Mouse (Mus musculus) CH12.LX (cell line): ENCODE measurements around the gene Fgfr2. TPM values are rescaled to one million over a fixed set of nuclear protein-coding genes. Genes with fewer than 3 reads are reported as not detected.

ENCODE experiments used
- DNase-seq: peaks from one replicate; pipeline ENCODE4 v3.0.0-alpha.2; 2013; ENCODE audit errors: extremely low read depth
- H3K27ac ChIP-seq: 2 replicates; pipeline ENCODE4 v1.5.1; 2012; ENCODE audit warnings: low read depth, mild to moderate bottlenecking, control low read depth, moderate library complexity; ENCODE audit not compliant: insufficient read depth
- H3K27me3 ChIP-seq: replicated peaks from 2 replicates; pipeline ENCODE3; 2012; ENCODE audit warnings: inconsistent platforms
- H3K36me3 ChIP-seq, 2 experiments: replicated peaks in 1 of 2; 2 replicates each; pipeline versions ENCODE3 to v1.6.1; 2012; ENCODE audit warnings: inconsistent platforms in 1 of 2, low read length in 1 of 2, mild to moderate bottlenecking in 1 of 2, mixed read lengths in 1 of 2, moderate library complexity in 1 of 2; ENCODE audit not compliant: control insufficient read depth in 1 of 2, insufficient read depth in 1 of 2
- H3K4me1 ChIP-seq, 2 experiments: 2 replicates each; pipeline ENCODE4 v1.6.1; 2012; ENCODE audit warnings: inconsistent platforms in 1 of 2, moderate library complexity in 1 of 2; ENCODE audit not compliant: insufficient read depth in 2 of 2, control insufficient read depth in 1 of 2
- H3K4me2 ChIP-seq: 2 replicates; pipeline ENCODE4 v1.6.1; 2012; ENCODE audit warnings: low read depth, mild to moderate bottlenecking, control low read depth; ENCODE audit not compliant: poor library complexity, insufficient read depth, severe bottlenecking
- H3K4me3 ChIP-seq, 3 experiments: fragments of 150-350 bp in 1 of 3; sonication (generic) in 1 of 3; replicated peaks in 1 of 3; 2 replicates each; pipeline versions ENCODE3 to v1.5.1; 2011 to 2012; ENCODE audit warnings: low read depth in 2 of 3, low read length in 2 of 3, mild to moderate bottlenecking in 2 of 3, moderate library complexity in 2 of 3, control low read depth in 1 of 3, improper control_type of control experiment in 1 of 3, inconsistent platforms in 1 of 3, mixed read lengths in 1 of 3; ENCODE audit not compliant: poor library complexity in 1 of 3
- H3K79me2 ChIP-seq: replicated peaks from 2 replicates; pipeline ENCODE4 v1.6.1; 2012; ENCODE audit warnings: mild to moderate bottlenecking, moderate library complexity; ENCODE audit not compliant: control insufficient read depth, poor library complexity, insufficient read depth, severe bottlenecking; ENCODE audit errors: extremely low read depth
- H3K9ac ChIP-seq: 2 replicates; pipeline ENCODE4 v1.6.1; 2012; ENCODE audit warnings: low read depth, mild to moderate bottlenecking, control low read depth, moderate library complexity; ENCODE audit not compliant: insufficient read depth
- H3K9me3 ChIP-seq: replicated peaks from 2 replicates; pipeline ENCODE3; 2012; ENCODE audit warnings: low read length, inconsistent platforms, mixed read lengths
- BHLHE40 ChIP-seq: IDR thresholded peaks from 2 replicates; pipeline ENCODE4 v1.6.1; 2011; ENCODE audit warnings: mild to moderate bottlenecking, low read depth, low read length, improper control_type of control experiment
- E2F4 ChIP-seq: IDR thresholded peaks from 2 replicates; pipeline ENCODE4 v1.6.1; 2011; ENCODE audit warnings: low read depth, low read length, improper control_type of control experiment; ENCODE audit not compliant: insufficient replicate concordance
- ELF1 ChIP-seq: IDR thresholded peaks from 2 replicates; pipeline ENCODE4 v1.6.1; 2014; ENCODE audit warnings: low read depth, mild to moderate bottlenecking, inconsistent platforms, low read length, improper control_type of control experiment
- ETS1 ChIP-seq: conservative IDR thresholded peaks from 2 replicates; pipeline ENCODE4 v1.6.1; 2012; ENCODE audit warnings: low read depth, mild to moderate bottlenecking, inconsistent platforms, low read length, improper control_type of control experiment, moderate library complexity
- HCFC1 ChIP-seq: IDR thresholded peaks from 2 replicates; pipeline ENCODE4 v1.6.1; 2012; ENCODE audit warnings: low read depth, mild to moderate bottlenecking, inconsistent platforms, low read length, improper control_type of control experiment
- IRF4 ChIP-seq: IDR thresholded peaks from 2 replicates; pipeline ENCODE4 v1.6.1; 2014; ENCODE audit warnings: low read depth, mild to moderate bottlenecking, inconsistent platforms, low read length, improper control_type of control experiment
- MAFK ChIP-seq: IDR thresholded peaks from 2 replicates; pipeline ENCODE4 v1.6.1; 2011; ENCODE audit warnings: low read length, improper control_type of control experiment; ENCODE audit not compliant: insufficient replicate concordance
- MAZ ChIP-seq: IDR thresholded peaks from 2 replicates; pipeline ENCODE4 v1.6.1; 2012; ENCODE audit warnings: low read depth, mild to moderate bottlenecking, inconsistent platforms, low read length, improper control_type of control experiment, moderate library complexity
- MEF2A ChIP-seq: IDR thresholded peaks from 2 replicates; pipeline ENCODE4 v1.6.1; 2014; ENCODE audit warnings: low read depth, mild to moderate bottlenecking, inconsistent platforms, low read length, improper control_type of control experiment, borderline replicate concordance
- MYC ChIP-seq: IDR thresholded peaks from 2 replicates; pipeline ENCODE4 v1.6.1; 2011; ENCODE audit warnings: low read depth, mild to moderate bottlenecking, improper control_type of control experiment, low read length
- NELFE ChIP-seq: IDR thresholded peaks from 2 replicates; pipeline ENCODE4 v1.6.1; 2011; ENCODE audit warnings: low read depth, low read length, improper control_type of control experiment
- NRF1 ChIP-seq: IDR thresholded peaks from 2 replicates; pipeline ENCODE4 v1.6.1; 2014; ENCODE audit warnings: low read depth, mild to moderate bottlenecking, inconsistent platforms, low read length, improper control_type of control experiment, moderate library complexity
- POLR2AphosphoS2 ChIP-seq: IDR thresholded peaks from 2 replicates; pipeline ENCODE4 v1.6.1; 2011; ENCODE audit warnings: low read depth, low read length, improper control_type of control experiment
- RAD21 ChIP-seq: IDR thresholded peaks from 2 replicates; pipeline ENCODE4 v1.6.1; 2011; ENCODE audit warnings: low read depth, mild to moderate bottlenecking, low read length, improper control_type of control experiment, moderate library complexity
- RCOR1 ChIP-seq: conservative IDR thresholded peaks from 2 replicates; pipeline ENCODE4 v1.6.1; 2012; ENCODE audit warnings: low read depth, mild to moderate bottlenecking, inconsistent platforms, low read length, improper control_type of control experiment
- SIN3A ChIP-seq: IDR thresholded peaks from 2 replicates; pipeline ENCODE4 v1.6.1; 2012; ENCODE audit warnings: low read length, improper control_type of control experiment, inconsistent platforms
- SMC3 ChIP-seq: IDR thresholded peaks from 2 replicates; pipeline ENCODE4 v1.6.1; 2011; ENCODE audit warnings: low read depth, low read length, improper control_type of control experiment
- TBP ChIP-seq: conservative IDR thresholded peaks from 2 replicates; pipeline ENCODE4 v1.6.1; 2011; ENCODE audit warnings: low read depth, low read length, improper control_type of control experiment
- TCF12 ChIP-seq: IDR thresholded peaks from 2 replicates; pipeline ENCODE4 v1.6.1; 2014; ENCODE audit warnings: low read depth, mild to moderate bottlenecking, inconsistent platforms, low read length, improper control_type of control experiment
- ZKSCAN1 ChIP-seq: IDR thresholded peaks from 2 replicates; pipeline ENCODE4 v1.6.1; 2012; ENCODE audit warnings: low read depth, inconsistent platforms, low read length, improper control_type of control experiment, borderline replicate concordance
- ZMIZ1 ChIP-seq: IDR thresholded peaks from 2 replicates; pipeline ENCODE4 v1.6.1; 2012; ENCODE audit warnings: low read depth, mild to moderate bottlenecking, inconsistent platforms, low read length, improper control_type of control experiment
- dilution Hi-C: fragments of 300-500 bp; cut with MboI; formaldehyde crosslinking; loops from 2 replicates; pipeline ENCODE4 v1.14.3; 2020; ENCODE audit warnings: low sequenced_read_pairs; ENCODE audit not compliant: extremely low pct_unique_long_range_greater_than_20kb, extremely low pct_ligation_motif_present
- in situ Hi-C: fragments of 300-500 bp; cut with MboI; formaldehyde crosslinking; loops from 3 replicates; pipeline ENCODE4 v1.14.3; 2019; ENCODE audit warnings: low sequenced_read_pairs, low pct_ligation_motif_present, low pct_unique_long_range_greater_than_20kb, mixed read lengths
- polyA plus RNA-seq: library from polyadenylated mRNA; unstranded; fragments of >175 nt; gene quantifications from 2 replicates; pipeline ENCODE4 v1.2.1, GENCODE M21; 2012; ENCODE audit warnings: low read depth; ENCODE audit not compliant: insufficient read length
- total RNA-seq, 2 experiments: library from RNA; depleted of rRNA; stranded (reverse); fragments of 300-350 nt in 1 of 2; fragments of >200 nt in 1 of 2; gene quantifications; 2 replicates each; pipeline ENCODE4 v1.2.3; 2012 to 2014

Gene Fgfr2
- total and polyA plus RNA-seq, 3 experiments: not detected

DNA sequence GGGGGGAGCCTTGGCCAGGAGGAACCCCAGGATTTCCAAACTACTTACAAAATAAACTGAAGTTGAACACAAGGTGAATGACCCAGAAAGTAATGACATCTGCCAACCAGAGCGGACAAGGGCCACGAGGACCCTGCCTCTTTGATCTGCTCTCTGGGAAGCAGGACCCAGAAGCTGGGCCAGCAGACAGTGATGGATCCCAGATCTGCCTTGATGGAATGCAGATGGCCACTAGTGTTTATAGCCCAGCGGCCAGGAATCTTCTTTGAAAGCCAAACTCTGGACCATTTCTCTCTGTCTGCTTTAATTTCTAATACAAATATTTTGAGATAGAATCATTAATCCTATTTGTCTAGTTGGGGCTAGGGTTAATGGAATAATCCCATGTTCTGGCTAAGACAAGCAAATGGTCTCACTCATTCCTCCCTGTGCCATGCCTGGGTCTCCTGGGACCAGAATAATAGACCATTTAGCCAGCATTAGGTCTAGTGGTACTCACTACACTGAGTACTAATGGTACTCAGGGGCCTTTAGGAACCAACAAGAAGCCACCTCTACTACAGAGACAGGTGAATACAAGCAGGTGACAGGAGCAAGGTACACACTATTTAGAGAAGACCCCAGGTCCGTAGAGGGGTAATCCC, 674.5 kb downstream of the Fgfr2 start:
- H3K36me3 ChIP-seq: no peaks in the 10 kb centered on the region
- no peak overlapping the region for H3K4me2 ChIP-seq
- no peaks in the 10 kb centered on the region for H3K4me1 ChIP-seq
- peaks cover 78% of the 10 kb centered on the region for H3K27me3 ChIP-seq
- no peak overlapping the region for H3K27ac ChIP-seq
- no peak overlapping the region for H3K9ac ChIP-seq
- H3K9me3 ChIP-seq: peaks cover 23% of the 10 kb centered on the region
- dilution Hi-C loops (no loop called here), in situ Hi-C loops (no loop called here)
- H3K4me3 ChIP-seq: no peak overlapping the region
- DNase-seq: no peak
- no peaks in the 10 kb centered on the region for H3K79me2 ChIP-seq
- TF ChIP-seq RCOR1 (no peak), E2F4 (no peak), TBP (no peak), MAZ (no peak), ETS1 (no peak), RAD21 (no peak), SIN3A (no peak), TCF12 (no peak), BHLHE40 (no peak), MEF2A (no peak), ZKSCAN1 (no peak), ELF1 (no peak), MAFK (no peak), ZMIZ1 (no peak), IRF4 (no peak), HCFC1 (no peak), POLR2AphosphoS2 (no peak), NRF1 (no peak)

DNA sequence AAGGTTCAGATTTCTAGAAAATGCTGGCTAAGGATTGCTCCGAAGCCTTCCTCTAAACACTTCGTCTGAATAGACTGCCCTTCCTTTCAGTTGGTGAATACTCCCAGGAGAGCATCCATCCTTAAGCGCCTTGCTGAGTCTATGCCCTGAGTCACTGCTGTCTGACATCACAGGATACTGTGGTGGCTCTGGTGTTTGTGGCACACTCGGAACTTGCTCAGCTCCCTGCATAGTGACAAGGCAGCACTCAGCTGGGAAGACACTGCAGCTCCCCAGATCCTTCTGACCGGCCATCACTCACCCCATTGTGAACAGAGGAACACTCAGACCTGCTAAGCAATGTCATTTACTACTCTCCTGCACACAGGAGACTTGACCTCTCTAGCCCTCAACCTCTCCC, 675.6 kb downstream of the Fgfr2 start:
- Histone ChIP-seq H3K9ac (no peak overlapping the region), H3K4me3 (no peak overlapping the region), H3K79me2 (no peaks in the 10 kb centered on the region), H3K36me3 (no peaks in the 10 kb centered on the region), H3K4me2 (no peak overlapping the region), H3K27me3 (peaks cover 75% of the 10 kb centered on the region), H3K4me1 (no peaks in the 10 kb centered on the region), H3K27ac (no peak overlapping the region), H3K9me3 (peaks cover 16% of the 10 kb centered on the region)
- no peak for DNase-seq
- in situ Hi-C loops (no loop called here), dilution Hi-C loops (no loop called here)
- no peak for TF ChIP-seq TBP
- no peak for TF ChIP-seq BHLHE40
- no peak for TF ChIP-seq E2F4
- TF ChIP-seq SMC3: no peak
- TF ChIP-seq NELFE: no peak
- TF ChIP-seq MYC: no peak
- TF ChIP-seq, all 38 proteins: peak for 0
